Mouse (Mus musculus): Measurements from ENCODE around the gene Gm20388. TPM values are rescaled to one million over a fixed set of nuclear protein-coding genes. Genes with fewer than 3 reads are reported as not detected.

The Gm20388 gene
- polyA plus RNA-seq, 1 experiment: 0.36 TPM

DNA sequence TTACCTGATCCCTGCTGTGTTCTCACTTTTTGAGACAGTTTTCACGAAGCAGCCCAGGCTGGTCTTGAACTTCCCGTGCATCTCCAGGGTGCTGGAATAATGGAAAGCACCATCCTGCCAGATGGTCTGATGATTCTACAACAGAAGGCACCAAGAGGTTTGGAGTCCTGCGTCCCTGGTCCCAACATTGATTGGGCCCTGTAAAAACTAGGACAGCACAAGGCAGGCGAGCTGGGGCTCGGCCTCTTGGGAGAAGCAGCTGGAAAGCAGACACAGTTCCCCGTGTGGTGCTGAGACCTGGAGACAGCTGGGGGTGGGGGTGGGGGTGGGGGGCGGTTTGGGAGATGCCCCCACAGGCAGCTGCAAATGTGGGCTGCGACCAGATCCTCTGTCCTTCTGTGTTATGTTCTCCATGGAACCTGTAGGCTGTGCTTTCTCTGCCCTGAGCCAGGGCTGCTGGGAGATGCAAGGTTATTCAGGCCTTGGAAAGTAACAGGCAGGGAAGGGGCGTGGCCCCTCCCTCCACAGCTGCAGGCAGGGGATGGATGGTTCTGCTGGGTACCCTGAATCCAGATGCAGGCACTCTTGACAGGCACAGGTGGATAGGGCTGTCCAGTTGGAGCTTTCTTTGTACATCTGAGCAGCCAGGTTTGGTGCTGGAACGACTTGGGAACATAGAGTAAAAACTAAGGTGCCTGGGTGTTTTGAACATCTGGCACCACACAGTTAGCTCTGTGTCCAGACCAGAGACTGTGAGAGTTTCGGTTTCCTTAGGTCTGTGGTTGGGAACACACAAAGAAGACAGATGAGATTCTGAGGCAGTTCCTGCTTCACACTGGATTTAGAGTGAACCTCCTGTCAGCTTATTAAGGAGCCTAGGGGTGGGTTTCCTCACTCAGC lies 314.1 kb downstream of the Gm20388 start:
- H3K4me3 ChIP-seq (replicated peaks): no peak overlapping the region
- TF ChIP-seq GATA1 (IDR thresholded peaks at IDR 0.05; ENCODE audit: low read length): no peak
- no peak for TF ChIP-seq TAL1 (IDR thresholded peaks at IDR 0.05; ENCODE audit: low read length)
- H3K9me3 ChIP-seq (ENCODE audit: control insufficient read depth, low read length): peaks cover 5% of the 10 kb centered on the region; the same call in 1 of the 2 replicates
- H3K27me3 ChIP-seq (ENCODE audit: control insufficient read depth): peaks cover 46% of the 10 kb centered on the region
- no peaks in the 10 kb centered on the region for H3K36me3 ChIP-seq (ENCODE audit: control insufficient read depth)
- peaks cover 3% of the 10 kb centered on the region for H3K4me1 ChIP-seq (ENCODE audit: control insufficient read depth)

DNA sequence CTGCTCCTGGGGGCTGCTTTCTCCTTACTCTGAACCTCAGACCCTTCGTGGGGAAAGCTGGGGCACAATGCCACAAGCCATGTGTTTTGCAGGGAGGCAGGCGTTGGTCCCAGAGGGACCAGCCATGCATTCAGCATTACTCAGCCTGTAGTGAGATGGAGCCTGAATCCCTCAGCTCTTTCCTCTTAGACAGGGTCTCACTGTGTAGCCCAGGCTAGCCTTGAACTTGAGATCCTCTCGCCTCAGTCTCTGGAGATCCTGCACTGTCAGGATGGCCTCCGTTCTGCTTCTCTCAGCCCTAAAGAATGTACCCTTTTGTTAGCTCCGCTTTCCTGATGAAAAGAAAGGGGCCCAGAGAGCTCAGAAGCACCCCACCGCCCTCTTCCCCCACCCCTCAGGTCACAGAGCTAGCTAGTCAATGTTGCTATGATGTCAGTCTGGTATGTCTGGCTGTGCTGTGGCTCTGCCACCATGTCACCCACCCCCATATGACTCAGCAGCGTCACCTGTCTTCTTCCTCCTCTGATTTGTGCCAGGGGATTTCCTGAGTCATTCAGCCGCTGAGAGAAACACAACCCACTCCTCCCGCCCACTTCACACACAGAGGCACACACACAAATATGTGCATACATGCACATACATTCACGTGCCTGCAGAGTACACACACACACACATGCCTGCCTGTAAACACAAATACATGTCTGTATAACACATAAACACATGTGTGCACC lies 314.9 kb downstream of the Gm20388 start:
- peaks cover 54% of the 10 kb centered on the region for H3K27me3 ChIP-seq (ENCODE audit: control insufficient read depth)
- TF ChIP-seq GATA1 (IDR thresholded peaks at IDR 0.05; ENCODE audit: low read length) (no peak), TAL1 (IDR thresholded peaks at IDR 0.05; ENCODE audit: low read length) (no peak)
- no peak overlapping the region for H3K4me3 ChIP-seq (replicated peaks)
- no peaks in the 10 kb centered on the region for H3K36me3 ChIP-seq (ENCODE audit: control insufficient read depth)
- H3K9me3 ChIP-seq (ENCODE audit: control insufficient read depth, low read length): peaks cover 5% of the 10 kb centered on the region; the same call in 1 of the 2 replicates
- H3K4me1 ChIP-seq (ENCODE audit: control insufficient read depth): peaks cover 3% of the 10 kb centered on the region

- H3K9me3 ChIP-seq (ENCODE audit: control insufficient read depth, low read length): peaks cover 5% of the 10 kb centered on the region; the same call in 1 of the 2 replicates
- H3K27me3 ChIP-seq (ENCODE audit: control insufficient read depth): peaks cover 68% of the 10 kb centered on the region
- H3K36me3 ChIP-seq (ENCODE audit: control insufficient read depth): no peaks in the 10 kb centered on the region
- TF ChIP-seq GATA1 (IDR thresholded peaks at IDR 0.05; ENCODE audit: low read length): no peak
- no peak for TF ChIP-seq TAL1 (IDR thresholded peaks at IDR 0.05; ENCODE audit: low read length)
- no peak overlapping the region for H3K4me3 ChIP-seq (replicated peaks)
- peaks cover 3% of the 10 kb centered on the region for H3K4me1 ChIP-seq (ENCODE audit: control insufficient read depth)
Observed at GRCm38 (mm10) chr8:120226700-120227577, 316.3 kb downstream of the Gm20388 start.

- peaks cover 3% of the 10 kb centered on the region for H3K4me1 ChIP-seq (ENCODE audit: control insufficient read depth)
- peaks cover 74% of the 10 kb centered on the region for H3K27me3 ChIP-seq (ENCODE audit: control insufficient read depth)
- no peaks in the 10 kb centered on the region for H3K36me3 ChIP-seq (ENCODE audit: control insufficient read depth)
- TF ChIP-seq TAL1 (IDR thresholded peaks at IDR 0.05; ENCODE audit: low read length): no peak
- H3K4me3 ChIP-seq (replicated peaks): no peak overlapping the region
- H3K9me3 ChIP-seq (ENCODE audit: control insufficient read depth, low read length): peaks cover 5% of the 10 kb centered on the region; the same call in 1 of the 2 replicates
Observed at GRCm38 (mm10) chr8:120227578-120227876, 316.9 kb downstream of the Gm20388 start.

GRCm38 (mm10) chr8:120227891-120228591 lies 317.4 kb downstream of the Gm20388 start, which contains the start of gene Gse1:
TSS of gene Gse1 (plus strand) at chr8:120228456.
- peaks cover 3% of the 10 kb centered on the region for H3K4me1 ChIP-seq (ENCODE audit: control insufficient read depth)
- TF ChIP-seq TAL1 (IDR thresholded peaks at IDR 0.05; ENCODE audit: low read length) (no peak), GATA1 (IDR thresholded peaks at IDR 0.05; ENCODE audit: low read length) (no peak)
- H3K4me3 ChIP-seq (replicated peaks): peak within 1 kb of the TSS; percentile 39
- peaks cover 5% of the 10 kb centered on the region; the same call in 1 of the 2 replicates for H3K9me3 ChIP-seq (ENCODE audit: control insufficient read depth, low read length)
- H3K36me3 ChIP-seq (ENCODE audit: control insufficient read depth): no peaks in the 10 kb centered on the region
- H3K27me3 ChIP-seq (ENCODE audit: control insufficient read depth): peaks cover 79% of the 10 kb centered on the region

DNA sequence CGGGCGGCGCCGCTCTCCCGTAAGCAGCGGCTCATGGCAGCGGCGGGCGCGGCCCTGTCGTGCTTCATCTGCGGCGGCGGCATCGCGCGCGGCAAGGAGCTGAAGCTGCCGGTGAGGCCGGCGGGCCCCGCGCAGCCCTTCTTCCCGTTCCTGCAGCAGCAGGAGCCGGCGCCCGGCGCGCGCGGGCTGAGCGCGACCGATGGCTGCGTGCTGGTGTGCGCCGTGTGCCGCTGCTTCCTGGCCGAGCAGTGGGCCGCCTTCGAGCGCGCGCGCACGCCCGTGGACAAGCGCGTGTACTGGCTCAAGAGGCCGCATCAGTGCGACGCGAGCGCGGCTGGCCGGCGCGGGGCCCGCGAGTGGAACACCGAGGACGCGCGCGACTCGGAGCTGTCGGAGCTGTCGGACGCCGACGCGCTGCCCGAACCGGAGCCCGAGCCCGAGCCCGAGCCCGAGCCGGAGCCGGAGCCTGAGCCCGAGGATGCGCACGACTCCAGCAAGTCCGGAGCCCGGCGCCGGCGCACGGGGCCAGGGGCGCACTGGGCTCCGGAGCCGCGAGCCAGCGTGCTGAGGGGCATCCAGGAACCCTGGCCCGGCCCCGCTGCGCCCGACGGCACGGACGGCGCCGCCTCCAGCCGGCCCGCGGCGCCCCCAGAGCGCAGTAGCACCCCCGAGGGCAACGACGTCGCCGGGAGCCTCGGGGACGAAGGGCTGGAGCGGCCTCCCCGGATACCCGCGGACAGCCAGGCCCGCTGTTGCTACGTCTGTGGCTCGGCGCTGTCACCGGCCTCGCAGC lies 318.3 kb downstream of the Gm20388 start:
- Histone ChIP-seq H3K9me3 (ENCODE audit: control insufficient read depth, low read length) (peaks cover 5% of the 10 kb centered on the region; the same call in 1 of the 2 replicates), H3K4me1 (ENCODE audit: control insufficient read depth) (peaks cover 3% of the 10 kb centered on the region), H3K27me3 (ENCODE audit: control insufficient read depth) (peaks cover 80% of the 10 kb centered on the region), H3K36me3 (ENCODE audit: control insufficient read depth) (no peaks in the 10 kb centered on the region), H3K4me3 (replicated peaks) (peak overlapping the region; percentile 39)
- no peak for TF ChIP-seq TAL1 (IDR thresholded peaks at IDR 0.05; ENCODE audit: low read length)
- TF ChIP-seq GATA1 (IDR thresholded peaks at IDR 0.05; ENCODE audit: low read length): no peak

DNA sequence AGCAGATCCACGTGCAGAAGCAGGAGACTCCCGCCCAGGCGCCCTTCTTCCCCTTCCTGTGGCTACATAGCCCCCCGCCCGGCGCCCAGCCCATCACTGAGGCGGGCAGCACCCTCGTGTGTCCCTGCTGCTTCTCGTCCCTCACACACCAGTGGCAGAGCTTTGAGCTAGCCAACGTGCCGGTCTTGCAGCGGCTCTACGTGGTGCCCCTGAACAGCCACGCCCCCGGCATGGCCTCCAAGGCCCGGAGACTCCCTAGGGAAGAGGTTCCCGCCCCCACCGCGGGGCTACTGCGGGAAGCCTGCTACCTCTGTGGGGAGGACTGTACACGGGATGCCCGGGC lies 318.9 kb downstream of the Gm20388 start:
- H3K27me3 ChIP-seq (ENCODE audit: control insufficient read depth): peaks cover 80% of the 10 kb centered on the region
- peaks cover 3% of the 10 kb centered on the region for H3K4me1 ChIP-seq (ENCODE audit: control insufficient read depth)

More for the DNA sequence above, 318.9 kb downstream of the Gm20388 start:
- no peak overlapping the region for H3K4me3 ChIP-seq (replicated peaks)
- peaks cover 5% of the 10 kb centered on the region; the same call in 1 of the 2 replicates for H3K9me3 ChIP-seq (ENCODE audit: control insufficient read depth, low read length)
- TF ChIP-seq TAL1 (IDR thresholded peaks at IDR 0.05; ENCODE audit: low read length): no peak
- no peak for TF ChIP-seq GATA1 (IDR thresholded peaks at IDR 0.05; ENCODE audit: low read length)
- no peaks in the 10 kb centered on the region for H3K36me3 ChIP-seq (ENCODE audit: control insufficient read depth)

Data from erythroblast, embryonic 14.5 days (primary cell).